Mouse (Mus musculus) heart, postnatal 36 days (tissue): ENCODE measurements around the gene Knop1. TPM values are rescaled to one million over a fixed set of nuclear protein-coding genes. Genes with fewer than 3 reads are reported as not detected.

Experiments used
- DNase-seq, 2 experiments: peaks; one replicate each; pipeline ENCODE4 v3.0.0; 2021 to 2022
- intact Hi-C: fragments of 180-260 bp; cut with DNase I; formaldehyde crosslinking; loops from one replicate; pipeline ENCODE4 v1.15.1; 2025
- total RNA-seq, 2 experiments: library from RNA; stranded (reverse); gene quantifications; 2 replicates each; pipeline ENCODE4 v1.2.3; 2021

Gene Knop1
- total RNA-seq, 2 experiments from 2014 or later = 14.3 to 19.5 TPM

DNA sequence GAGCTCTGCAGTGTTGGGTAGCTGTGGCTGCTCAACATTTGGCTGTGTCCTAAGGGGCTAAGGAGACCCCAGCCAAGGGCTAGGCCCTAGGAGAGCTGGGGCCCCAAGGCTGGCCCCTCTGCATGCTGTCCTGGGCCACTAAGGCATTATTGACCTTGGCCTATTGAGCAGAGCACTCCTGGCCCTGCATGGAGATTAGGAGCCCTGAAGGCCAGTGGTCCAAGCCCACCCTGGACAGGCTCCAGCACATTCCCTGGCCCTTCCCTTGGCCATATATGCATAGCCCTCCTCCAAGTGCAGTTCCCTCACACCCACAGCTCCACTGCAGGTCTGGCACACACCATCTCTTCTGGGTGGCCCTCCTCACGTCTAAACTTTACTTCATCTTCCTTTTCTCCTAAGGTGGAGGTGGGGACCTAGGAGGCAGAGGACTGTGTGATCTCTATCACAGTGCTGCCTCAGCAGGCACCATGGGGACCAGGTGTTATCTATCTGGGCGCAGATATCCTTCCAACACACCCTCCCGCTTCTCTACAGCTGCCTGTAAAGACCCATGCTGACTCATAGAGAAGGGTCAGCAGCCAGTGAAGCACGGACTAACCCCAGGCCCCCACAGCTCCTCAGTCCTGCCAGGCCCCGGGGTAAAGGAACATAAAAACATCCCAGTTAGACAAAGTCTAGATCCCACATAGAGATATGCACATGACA is 6.4 kb downstream of the Knop1 start:
- intact Hi-C loops = loop anchor here (10.0 kb wide), 1 partner anchor 315 kb away; the partner anchor contains the start of gene Coq7
- no peak for DNase-seq

DNA sequence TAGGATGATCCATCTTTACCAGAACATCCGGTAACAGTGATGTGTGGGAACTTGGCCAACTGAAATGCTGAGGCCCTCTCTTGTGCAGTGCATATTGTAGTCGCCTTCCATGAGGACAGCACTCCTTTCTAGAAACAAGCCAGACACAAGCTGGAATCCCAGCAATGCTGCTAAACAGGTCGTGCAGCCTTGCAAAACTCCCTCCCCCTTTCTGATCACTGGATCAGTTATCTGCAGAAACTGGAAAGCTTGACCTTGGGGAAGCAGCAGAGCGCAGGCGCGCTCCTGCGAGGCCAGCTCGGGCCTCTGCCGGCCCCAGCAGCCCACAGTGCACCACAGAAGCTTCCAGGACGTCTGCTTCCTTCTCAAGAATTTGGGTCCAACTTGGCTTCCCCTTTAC is 7.3 kb downstream of the Knop1 start:
- intact Hi-C loops = no loop called here
- DNase-seq = no peak

DNA sequence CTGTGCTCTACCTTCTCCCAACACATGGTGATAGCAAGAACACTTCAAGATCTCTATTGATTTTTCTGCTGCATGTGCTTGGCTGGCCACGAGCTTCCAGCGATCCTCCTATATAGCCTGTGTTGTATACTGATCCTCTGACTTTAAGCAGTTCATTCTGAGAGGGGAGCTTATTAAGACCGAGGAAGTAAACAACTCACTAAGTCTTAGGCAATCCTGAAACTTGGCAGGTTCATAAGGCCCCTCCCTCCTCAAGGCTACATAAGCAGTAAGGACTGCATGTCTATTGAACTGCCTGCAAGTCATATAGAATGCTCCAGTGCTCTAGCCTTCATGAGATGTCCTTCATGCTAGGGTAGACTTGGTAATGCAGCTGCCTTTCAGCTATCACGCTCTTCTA is 9.7 kb downstream of the Knop1 start:
- intact Hi-C loops = loop anchor here (2.0 kb wide), 1 partner anchor 22 kb away; no protein-coding TSS in a partner anchor

DNA sequence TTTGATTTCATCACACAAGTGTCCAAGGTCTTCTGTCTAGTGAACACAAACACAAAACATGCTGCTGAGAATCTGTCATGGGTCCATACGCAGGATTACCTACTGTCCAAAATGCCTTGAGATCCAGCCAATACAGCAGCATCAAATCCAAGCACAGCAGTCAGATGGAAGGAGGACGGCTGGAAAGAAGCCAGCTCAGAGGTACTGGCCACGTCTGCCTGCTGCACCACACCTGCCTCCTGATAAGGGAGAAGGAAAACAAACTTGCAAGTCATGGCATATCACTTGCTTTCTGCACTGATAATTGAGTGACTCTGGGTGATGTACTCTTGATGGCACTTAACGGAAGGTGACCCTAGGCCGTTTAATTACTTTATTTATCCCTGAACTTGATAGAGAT is 10.9 kb downstream of the Knop1 start:
- DNase-seq = no peak
- intact Hi-C loops = no loop called here

More for the DNA sequence above, 9.7 kb downstream of the Knop1 start:
- DNase-seq = no peak

DNA sequence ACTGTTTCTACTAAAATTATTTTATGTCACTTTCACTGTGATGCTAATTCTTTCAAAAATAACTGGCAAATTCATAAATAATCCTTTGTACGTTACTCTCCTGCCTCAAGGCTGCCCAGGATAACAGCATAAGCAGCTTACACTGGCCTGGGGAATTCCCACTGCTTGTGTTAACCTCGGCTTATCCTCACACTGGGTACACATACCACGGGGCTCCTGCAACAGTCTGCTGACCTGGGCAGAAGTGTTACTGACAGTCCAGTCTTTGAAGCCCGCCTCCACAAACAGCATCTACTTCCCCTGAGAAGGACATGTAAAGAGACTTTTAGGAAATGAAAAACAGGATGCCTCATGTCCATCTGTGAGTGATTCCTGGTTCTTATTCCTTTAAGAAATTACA is 13.1 kb downstream of the Knop1 start:
- intact Hi-C loops = no loop called here
- no peak for DNase-seq

DNA sequence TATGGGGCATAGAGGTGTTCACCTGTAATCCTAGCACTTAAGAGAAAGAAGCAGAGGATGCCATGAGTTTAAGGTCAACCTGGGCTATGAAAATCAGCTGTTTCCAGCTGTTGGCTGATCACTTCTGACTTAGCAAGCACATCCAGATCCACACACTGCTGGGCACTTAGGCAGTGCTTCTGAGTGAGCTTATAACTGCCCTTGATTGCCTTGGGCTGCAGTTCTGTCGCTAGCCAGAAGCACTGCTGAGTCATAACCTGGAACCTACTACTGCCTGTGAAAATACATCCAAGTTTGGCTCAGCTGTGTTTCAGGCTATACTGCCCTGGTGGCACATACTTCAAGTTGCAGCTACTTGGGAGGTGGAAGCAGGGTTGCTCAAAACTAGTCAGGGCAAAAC is 14.3 kb downstream of the Knop1 start:
- no peak for DNase-seq

DNA sequence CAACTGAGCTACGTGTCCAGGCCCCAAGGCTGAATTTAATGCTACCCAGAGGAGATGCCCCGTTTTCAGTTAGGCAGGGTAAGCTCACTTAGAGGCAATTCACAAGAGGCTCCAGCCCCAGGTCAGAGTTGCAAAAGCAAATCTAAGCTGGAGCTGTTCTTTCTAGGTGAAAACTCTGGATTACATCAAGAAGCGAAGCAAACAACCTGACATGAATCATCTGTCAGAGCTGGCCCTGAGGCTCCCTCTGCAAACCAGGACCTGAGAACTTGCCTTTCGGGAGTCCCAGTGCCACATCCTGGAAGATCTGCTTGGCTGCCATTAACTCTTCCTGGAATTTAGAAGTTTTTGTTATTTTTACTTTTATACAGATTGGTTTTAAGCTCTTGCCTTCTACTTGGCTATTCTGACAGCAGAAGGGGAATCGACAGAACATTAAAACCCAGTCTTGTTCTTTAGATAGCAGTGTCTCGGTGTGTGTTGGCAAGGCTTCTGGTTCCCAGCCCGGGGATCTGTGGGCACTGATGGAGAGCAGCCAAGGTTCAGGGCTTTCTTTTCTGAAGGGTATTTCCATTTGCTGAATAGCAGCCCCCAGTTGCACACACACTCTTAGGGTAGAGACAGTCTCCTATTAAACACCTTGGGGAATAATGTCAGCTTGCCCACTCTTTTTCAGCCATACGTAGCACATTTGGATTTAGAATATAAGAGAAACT is 14.9 kb downstream of the Knop1 start:
- intact Hi-C loops = no loop called here

More for the DNA sequence above, 14.3 kb downstream of the Knop1 start:
- intact Hi-C loops = no loop called here

DNA sequence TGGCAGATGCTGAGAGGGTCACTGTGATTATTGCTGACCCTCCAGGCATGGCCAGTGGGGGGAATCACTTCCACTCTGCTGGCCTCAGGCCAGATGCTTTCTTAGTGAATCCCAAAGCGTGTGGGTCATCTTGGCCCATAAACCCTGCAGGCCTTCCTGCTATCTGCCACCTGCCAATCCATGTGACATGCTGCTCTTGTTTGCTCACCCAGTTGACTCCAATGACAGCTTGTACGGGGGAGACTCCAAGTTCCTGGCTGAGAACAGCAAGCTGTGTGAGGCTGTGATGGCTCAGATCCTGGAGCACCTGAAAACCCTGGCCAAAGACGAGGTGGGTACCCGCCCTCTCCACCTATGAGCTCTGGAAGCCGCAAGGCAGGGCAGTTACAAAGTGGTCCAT is 18.2 kb downstream of the Knop1 start:
- intact Hi-C loops = no loop called here
- DNase-seq = no peak

More for the DNA sequence above, 14.9 kb downstream of the Knop1 start:
- DNase-seq = no peak

DNA sequence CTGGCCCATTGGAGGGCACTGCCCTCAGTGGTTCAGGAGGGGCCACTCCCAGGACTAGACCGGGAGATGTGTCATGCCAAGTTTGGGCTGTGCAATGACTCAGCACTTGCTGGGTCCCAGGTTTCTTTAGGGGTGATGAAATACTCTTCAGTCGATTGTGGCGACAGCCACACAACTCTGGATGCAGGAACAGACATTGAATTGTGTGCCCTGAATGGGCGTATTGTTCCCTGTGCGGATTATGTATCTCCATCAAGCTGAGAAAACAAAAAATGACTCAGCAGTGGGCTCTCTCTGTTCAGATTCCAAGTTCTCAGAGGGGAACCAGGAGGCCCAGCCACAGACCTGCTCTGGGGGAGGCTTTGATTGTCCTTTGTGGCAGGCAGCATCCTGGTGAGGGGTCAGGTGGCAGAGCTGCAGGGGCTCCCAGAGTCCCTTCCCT is 28.1 kb downstream of the Knop1 start:
- DNase-seq = no peak
- intact Hi-C loops = no loop called here

DNA sequence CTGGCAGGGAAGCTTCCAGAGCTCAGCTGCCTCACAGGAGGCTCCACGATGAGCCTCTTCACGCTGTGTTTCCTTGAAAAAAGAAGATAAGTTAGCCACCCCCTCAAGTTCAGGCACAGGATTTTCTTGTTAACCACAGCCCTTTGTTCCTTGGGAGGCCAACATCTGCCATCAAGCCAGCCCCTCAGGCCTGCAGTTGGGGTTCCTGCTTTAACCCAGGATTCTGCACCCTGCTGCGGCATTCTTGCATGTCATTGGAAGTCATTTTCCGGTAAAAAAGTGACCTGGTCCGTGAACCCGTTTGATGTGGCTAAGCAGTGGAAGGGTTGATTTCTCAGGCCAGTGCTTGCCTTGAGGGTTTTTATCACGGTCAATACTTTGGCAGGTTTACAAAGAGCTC is 31.6 kb downstream of the Knop1 start:
- intact Hi-C loops = loop anchor here (2.0 kb wide), 1 partner anchor 22 kb away; no protein-coding TSS in a partner anchor
- DNase-seq = no peak

DNA sequence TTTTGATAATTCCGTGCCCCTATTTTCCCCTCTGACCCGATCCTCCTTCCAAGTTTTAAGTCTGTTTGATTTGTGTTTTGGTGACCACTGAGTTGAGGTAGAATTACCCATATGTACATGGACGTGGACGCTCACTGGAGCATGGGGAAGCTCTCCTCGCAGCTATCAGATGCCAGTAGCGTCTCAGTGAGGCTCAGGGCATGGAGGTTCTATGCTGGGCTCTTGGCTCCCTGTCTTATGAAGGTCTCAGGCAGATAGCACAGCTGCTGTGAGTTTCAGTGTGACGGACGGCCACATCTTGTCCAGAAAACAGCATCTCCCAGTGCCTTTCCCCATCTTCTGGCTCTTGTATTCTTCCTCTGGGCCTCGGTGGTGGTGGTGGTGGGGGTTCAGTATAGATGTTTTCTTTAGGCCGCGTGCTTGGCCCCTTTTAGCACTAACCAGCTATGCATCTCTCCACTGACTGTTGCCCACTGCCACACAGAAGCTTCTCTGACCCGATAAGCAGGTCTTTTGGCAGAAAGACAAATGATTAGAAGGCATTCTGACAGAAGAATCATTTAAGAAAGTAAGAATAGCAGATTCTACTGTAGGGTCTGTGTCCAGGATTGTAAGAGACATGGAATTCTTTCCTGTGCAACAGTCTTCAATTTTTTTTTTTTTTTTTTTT is 34.0 kb downstream of the Knop1 start:
- intact Hi-C loops = no loop called here
- no peak for DNase-seq

DNA sequence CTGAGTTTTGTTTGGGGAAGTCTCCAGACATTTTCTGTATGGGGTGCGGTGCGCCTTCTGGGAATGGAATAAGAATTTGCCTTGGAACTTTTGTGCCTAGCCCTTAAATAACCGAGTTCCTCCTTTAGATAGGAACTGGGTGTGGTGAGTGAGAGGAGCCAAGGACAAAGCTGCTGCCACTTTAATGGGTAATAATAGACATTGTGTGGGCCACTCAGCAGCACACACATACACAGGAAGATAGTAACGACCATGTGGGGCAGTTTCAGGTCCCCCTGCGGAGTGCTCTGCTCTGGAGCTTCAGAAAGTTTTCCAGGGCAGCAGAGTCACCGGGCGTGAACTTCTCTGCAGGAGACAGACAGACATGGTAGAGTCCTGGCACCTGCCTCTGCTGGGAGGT is 34.7 kb downstream of the Knop1 start:
- peak; percentile 45 to 49 for DNase-seq
- intact Hi-C loops = no loop called here

DNA sequence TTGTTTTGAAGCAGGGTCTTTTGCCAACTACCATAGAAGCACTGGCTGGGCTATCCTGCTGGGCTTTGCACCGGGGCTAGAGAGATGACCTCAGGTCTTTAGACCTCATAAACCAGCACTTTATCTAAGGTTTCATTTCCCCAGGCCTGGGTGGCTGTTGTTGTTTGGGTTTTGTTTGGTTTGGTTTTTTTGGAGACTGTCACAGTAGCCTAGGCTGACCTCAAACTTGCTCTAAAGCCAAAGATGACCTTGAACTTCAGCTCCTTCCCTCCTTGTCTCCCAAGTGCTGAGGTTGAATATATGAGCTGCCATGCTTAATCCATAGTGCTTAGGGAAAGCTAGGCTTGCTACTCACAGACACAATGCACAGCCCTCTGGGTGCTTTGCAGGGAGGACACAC is 36.4 kb downstream of the Knop1 start:
- DNase-seq = no peak
- intact Hi-C loops = no loop called here

DNA sequence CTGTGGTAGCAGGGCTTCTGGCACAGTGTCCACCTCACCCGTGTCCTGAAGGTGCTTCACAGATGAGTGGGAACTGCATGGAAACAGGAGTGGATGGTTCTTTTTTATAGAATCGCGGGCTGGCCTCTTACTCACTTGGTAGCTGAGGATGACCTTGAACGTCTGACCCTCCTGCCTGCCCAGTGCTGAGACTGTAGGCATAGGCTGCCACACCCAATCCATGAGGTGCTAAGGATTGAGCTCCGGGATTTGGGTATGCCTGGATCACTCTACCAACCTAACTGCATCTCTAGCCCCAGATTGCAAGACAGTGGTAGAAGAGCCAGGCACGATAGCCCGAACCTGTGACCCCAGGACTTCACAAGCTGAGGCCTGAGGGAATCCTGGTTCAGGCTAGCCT is 38.3 kb downstream of the Knop1 start:
- DNase-seq = no peak
- intact Hi-C loops = loop anchor here (2.0 kb wide), 1 partner anchor 49 kb away; no protein-coding TSS in a partner anchor

DNA sequence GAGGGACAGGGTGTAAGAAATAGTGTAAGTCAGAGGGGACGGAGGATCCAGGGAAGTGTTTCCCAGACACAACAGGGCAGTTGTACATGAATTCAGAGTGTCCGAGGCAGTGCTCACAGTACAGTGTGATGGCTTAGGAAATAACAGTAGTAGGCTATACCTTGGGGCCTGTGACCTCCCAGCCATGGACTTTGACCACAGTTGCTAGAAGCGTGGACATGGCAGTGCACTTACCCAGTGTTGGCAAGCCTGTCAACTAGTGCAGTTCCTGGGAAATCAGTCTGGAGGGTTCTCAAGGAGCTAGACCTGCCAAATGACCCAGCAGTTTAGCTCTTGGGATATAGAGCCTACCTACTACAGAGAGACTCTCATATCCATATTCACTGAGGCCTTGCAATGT is 39.8 kb downstream of the Knop1 start:
- DNase-seq = no peak
- intact Hi-C loops = loop anchor here (2.0 kb wide), 1 partner anchor 47 kb away; no protein-coding TSS in a partner anchor

DNA sequence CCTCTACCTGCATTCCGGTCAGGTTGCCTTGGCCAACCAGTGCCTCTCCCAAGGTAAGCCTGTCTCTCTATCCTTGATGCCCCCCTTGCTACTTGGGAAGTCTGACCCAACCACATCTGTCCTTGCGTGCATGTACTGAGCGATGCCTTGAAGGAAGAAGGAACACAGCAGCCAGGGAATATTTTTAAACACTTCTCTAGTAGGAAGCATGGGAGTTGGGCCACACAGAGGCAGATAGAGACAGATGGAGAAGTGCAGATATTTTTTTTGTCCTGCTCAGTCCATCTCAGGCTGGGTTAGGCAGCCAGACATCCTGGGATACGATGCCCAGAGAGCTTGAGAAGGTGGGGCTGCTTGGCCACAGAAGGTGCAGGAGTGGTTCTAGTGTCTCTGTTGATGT is 42.5 kb downstream of the Knop1 start:
- intact Hi-C loops = no loop called here
- no peak for DNase-seq

DNA sequence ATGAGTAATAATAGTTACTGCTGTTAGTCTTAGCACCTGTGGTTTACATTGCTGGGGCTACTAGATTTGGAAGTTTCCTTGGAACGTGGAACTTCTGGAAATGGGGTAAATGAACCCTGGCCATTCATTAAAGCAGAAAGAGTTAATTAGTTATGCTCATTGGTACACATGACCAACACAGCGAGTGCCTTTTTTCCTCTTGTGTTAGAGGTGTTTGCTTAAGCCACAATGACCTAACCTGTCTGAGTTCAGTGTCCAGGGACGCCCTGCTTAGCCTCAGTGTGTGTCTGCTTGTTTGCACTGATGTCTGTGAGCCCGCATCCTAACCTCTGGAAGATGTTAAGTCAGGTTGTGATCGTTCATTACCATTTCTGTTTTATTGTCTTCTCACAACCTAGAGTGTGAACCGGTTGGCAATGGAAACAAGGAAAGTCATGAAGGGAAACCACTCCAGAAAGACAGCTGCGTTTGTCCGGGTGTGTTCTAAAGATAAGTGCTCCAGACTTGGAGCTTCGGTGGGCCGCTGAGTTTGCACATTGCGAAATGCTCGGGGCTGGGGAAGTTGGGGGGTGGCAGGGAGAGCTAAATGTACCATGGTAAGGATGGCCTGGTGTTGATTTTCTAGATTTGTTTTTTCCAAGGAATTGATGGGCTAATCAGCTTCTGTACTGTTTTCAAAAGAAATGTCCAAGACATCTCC is 44.5 kb downstream of the Knop1 start:
- peak; percentile 36 to 40 for DNase-seq
- intact Hi-C loops = no loop called here

DNA sequence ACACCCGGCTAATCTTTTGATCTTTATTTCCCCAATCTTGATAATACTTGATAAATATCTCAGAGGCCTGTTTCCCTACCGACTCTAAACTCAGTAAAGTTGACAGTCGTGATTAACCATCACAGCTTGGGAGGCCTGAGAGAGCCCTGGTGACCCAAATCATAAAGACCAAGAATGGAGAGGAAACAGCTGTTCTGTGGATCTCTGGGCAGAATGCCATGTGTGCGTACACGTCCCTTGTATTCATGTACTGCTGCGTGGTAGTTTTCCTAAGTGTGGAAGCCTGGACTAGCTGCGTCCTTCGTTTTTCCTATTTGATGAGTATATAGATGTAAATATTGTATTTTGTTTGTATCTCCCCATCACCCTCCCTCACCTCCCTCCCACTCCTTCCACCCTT is 48.2 kb downstream of the Knop1 start:
- intact Hi-C loops = loop anchor here (5.0 kb wide), 1 partner anchor 49 kb away; the partner anchor contains the start of genes Iqck and Knop1

DNA sequence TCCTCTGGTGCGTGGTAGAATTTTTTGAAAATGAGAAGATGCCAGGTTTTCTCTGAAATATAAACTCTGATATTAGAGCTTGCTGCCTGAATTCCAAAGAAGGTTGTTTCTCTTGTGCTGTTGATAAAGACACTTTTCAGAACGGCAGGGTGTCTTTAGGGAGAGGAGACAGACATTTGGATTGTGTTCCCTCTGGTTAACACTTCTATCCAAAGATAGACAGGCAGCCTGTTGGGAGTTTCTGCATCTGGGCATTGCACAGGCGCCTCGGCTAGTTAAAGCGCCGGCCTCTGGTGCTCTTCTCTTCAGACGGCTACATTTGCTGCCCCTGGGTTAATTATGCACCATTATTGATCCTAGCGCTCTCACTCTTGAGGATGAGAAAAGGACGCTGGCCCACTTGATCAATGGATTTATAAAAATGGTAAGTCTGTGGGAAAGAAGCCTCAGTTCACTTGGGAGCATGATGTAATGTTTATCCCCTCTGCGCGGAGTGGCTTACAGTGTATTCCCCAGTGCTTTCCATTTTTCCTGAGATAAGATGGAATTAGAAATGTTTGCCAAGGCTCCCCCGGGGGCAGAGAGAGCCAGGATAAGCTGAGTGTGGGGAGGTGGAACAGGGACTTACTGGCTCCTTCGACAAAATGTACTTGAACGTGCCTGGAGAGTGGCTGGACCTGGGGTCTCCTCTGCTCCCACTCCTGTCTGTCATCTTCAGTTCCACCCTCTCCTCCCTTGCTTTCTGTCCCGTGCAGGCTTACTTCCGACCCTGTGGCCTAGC is 49.2 kb downstream of the Knop1 start:
- intact Hi-C loops = loop anchor here (5.0 kb wide), 1 partner anchor 50 kb away; the partner anchor contains the start of genes Iqck and Knop1
- DNase-seq = peak in 1 of 2 experiments; percentile 49

More for the DNA sequence above, 48.2 kb downstream of the Knop1 start:
- no peak for DNase-seq

DNA sequence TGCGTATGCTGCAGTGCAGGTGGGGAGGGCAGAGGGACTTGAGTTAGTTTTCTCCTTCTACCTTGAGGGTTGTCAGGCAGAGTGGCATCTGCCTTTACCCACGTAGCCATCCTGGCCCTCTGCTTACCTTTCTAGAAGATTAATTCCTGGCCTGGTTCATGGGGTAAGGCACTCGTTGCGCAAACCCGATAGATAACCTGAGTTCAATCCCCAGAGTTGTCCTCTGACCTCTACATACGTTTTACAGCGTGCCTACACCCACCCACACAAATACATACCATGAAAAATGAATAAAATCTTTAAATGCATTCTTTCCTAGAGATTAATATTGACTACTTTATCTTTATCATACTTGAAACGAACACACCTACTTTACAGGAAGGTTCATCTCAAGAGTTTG is 52.6 kb downstream of the Knop1 start:
- intact Hi-C loops = no loop called here

More for the DNA sequence above, 52.6 kb downstream of the Knop1 start:
- no peak for DNase-seq
